Mouse (Mus musculus): ENCODE results near the gene Psmc2. TPM values are rescaled to one million over a fixed set of nuclear protein-coding genes. Genes with fewer than 3 reads are reported as not detected.
A peak's percentile ranks its signal among the peaks of the same experiment; 100 is the strongest.

The Psmc2 gene
- total and polyA plus RNA-seq, 3 experiments: 297 to 356 (median 316) TPM

- TF ChIP-seq SMC3 (IDR thresholded peaks at IDR 0.05; ENCODE audit: low read depth, low read length): no peak
- TF ChIP-seq MEF2A (IDR thresholded peaks at IDR 0.05; ENCODE audit: extremely low read depth, insufficient replicate concordance, low read depth, low read length, poor library complexity, severe bottlenecking): no peak
- TF ChIP-seq ZKSCAN1 (IDR thresholded peaks at IDR 0.05; ENCODE audit: low read depth, low read length): no peak
- no peak for TF ChIP-seq TCF12 (IDR thresholded peaks at IDR 0.05; ENCODE audit: low read depth, low read length)
These were observed 676 bp upstream of the Psmc2 start (continued) for GRCm38 (mm10) chr5:21784161-21785052.

GRCm38 (mm10) chr5:21785776-21786175, 693 bp downstream of the Psmc2 start:
- TF ChIP-seq CHD1 (IDR thresholded peaks at IDR 0.05; ENCODE audit: low read depth, low read length) (peak; percentile 69; the same call in 1 of the 2 replicates), KAT2A (conservative IDR thresholded peaks at IDR 0.05; ENCODE audit: low read depth, low read length) (no peak), EP300 (IDR thresholded peaks at IDR 0.05; ENCODE audit: low read depth in 1 of 2, low read length in 2 of 2) (no peak), ZNF384 (IDR thresholded peaks at IDR 0.05; ENCODE audit: low read depth, low read length) (peak; percentile 82), TBP (IDR thresholded peaks at IDR 0.05; ENCODE audit: low read depth, low read length) (0 out of 2 replicates have a peak, but pooled peaks have one; percentile 19)
- peaks cover 7 to 26% of the 10 kb centered on the region in 2 experiments for H3K4me1 ChIP-seq (ENCODE audit: control insufficient read depth in 1 of 2, insufficient read depth in 2 of 2, low read length in 2 of 2)
- peak; percentile 74 for DNase-seq (ENCODE audit: low read depth, low spot score)
- H3K4me3 ChIP-seq (ENCODE audit: control insufficient read depth in 1 of 2, insufficient read depth in 1 of 2, low read depth in 2 of 2, low read length in 2 of 2): peak overlapping the region; percentile 83 to 95
- H3K36me3 ChIP-seq (ENCODE audit: control insufficient read depth in 1 of 2, insufficient read depth in 2 of 2, low read length in 2 of 2): peaks cover 3 to 41% of the 10 kb centered on the region in 2 experiments
- H3K79me2 ChIP-seq (ENCODE audit: control insufficient read depth, insufficient read depth, low read length, poor library complexity): peaks cover 69% of the 10 kb centered on the region
- peak overlapping the region; percentile 91 for H3K9ac ChIP-seq (ENCODE audit: control insufficient read depth, low read depth, low read length, poor library complexity, severe bottlenecking)
- H3K9me3 ChIP-seq (replicated peaks; ENCODE audit: insufficient read depth, low read length): no peaks in the 10 kb centered on the region
- H3K27me3 ChIP-seq (ENCODE audit: control insufficient read depth in 1 of 2, insufficient read depth in 2 of 2, low read length in 2 of 2): no peaks in the 10 kb centered on the region
- peak overlapping the region; percentile 94 for H3K27ac ChIP-seq (ENCODE audit: control insufficient read depth, low read depth, low read length)

- peaks cover 73% of the 10 kb centered on the region for H3K79me2 ChIP-seq (ENCODE audit: control insufficient read depth, insufficient read depth, low read length, poor library complexity)
- peak overlapping the region; percentile 94 for H3K27ac ChIP-seq (ENCODE audit: control insufficient read depth, low read depth, low read length)
- H3K9me3 ChIP-seq (replicated peaks; ENCODE audit: insufficient read depth, low read length): no peaks in the 10 kb centered on the region
- peaks cover 7 to 29% of the 10 kb centered on the region in 2 experiments for H3K4me1 ChIP-seq (ENCODE audit: control insufficient read depth in 1 of 2, insufficient read depth in 2 of 2, low read length in 2 of 2)
- peaks cover 10 to 47% of the 10 kb centered on the region in 2 experiments for H3K36me3 ChIP-seq (ENCODE audit: control insufficient read depth in 1 of 2, insufficient read depth in 2 of 2, low read length in 2 of 2)
- peak overlapping the region; percentile 91 for H3K9ac ChIP-seq (ENCODE audit: control insufficient read depth, low read depth, low read length, poor library complexity, severe bottlenecking)
- H3K4me3 ChIP-seq (ENCODE audit: control insufficient read depth in 1 of 2, insufficient read depth in 1 of 2, low read depth in 2 of 2, low read length in 2 of 2): peak overlapping the region; percentile 83 to 95
- peak; percentile 99 for DNase-seq (ENCODE audit: low read depth, low spot score)
- no peaks in the 10 kb centered on the region for H3K27me3 ChIP-seq (ENCODE audit: control insufficient read depth in 1 of 2, insufficient read depth in 2 of 2, low read length in 2 of 2)
- no peak for TF ChIP-seq MEF2A (IDR thresholded peaks at IDR 0.05; ENCODE audit: extremely low read depth, insufficient replicate concordance, low read depth, low read length, poor library complexity, severe bottlenecking)
- no peak for TF ChIP-seq NRF1 (IDR thresholded peaks at IDR 0.05; ENCODE audit: insufficient read depth, low read depth, low read length, poor library complexity, severe bottlenecking)
- TF ChIP-seq BHLHE40 (IDR thresholded peaks at IDR 0.05; ENCODE audit: borderline replicate concordance, low read depth, low read length): no peak
- TF ChIP-seq TAL1 (IDR thresholded peaks at IDR 0.05; ENCODE audit: low read length): no peak
- TF ChIP-seq MXI1 (IDR thresholded peaks at IDR 0.05; ENCODE audit: low read depth, low read length): peak; percentile 96
- peak; percentile 91 for TF ChIP-seq MYC (IDR thresholded peaks at IDR 0.05; ENCODE audit: low read depth, low read length)
- peak; percentile 47; the same call in 1 of the 2 replicates for TF ChIP-seq POLR2AphosphoS5 (IDR thresholded peaks at IDR 0.05; ENCODE audit: borderline replicate concordance, low read depth, low read length)
- TF ChIP-seq CHD1 (IDR thresholded peaks at IDR 0.05; ENCODE audit: low read depth, low read length): peak; percentile 98
- no peak for TF ChIP-seq JUND (IDR thresholded peaks at IDR 0.05; ENCODE audit: low read depth, low read length)
- no peak for TF ChIP-seq USF2 (IDR thresholded peaks at IDR 0.05; ENCODE audit: borderline replicate concordance in 1 of 2, insufficient read depth in 1 of 2, low read depth in 1 of 2, low read length in 2 of 2)
- 0 out of 2 replicates have a peak, but pooled peaks have one; percentile 14 for TF ChIP-seq MAFK (IDR thresholded peaks at IDR 0.05; ENCODE audit: borderline replicate concordance, low read depth, low read length)
- TF ChIP-seq RAD21 (IDR thresholded peaks at IDR 0.05; ENCODE audit: low read depth, low read length): no peak
- no peak for TF ChIP-seq USF1 (IDR thresholded peaks at IDR 0.05; ENCODE audit: low read depth, low read length)
- TF ChIP-seq MAZ (IDR thresholded peaks at IDR 0.05; ENCODE audit: low read depth, low read length): no peak
- TF ChIP-seq ELF1 (IDR thresholded peaks at IDR 0.05; ENCODE audit: low read depth, low read length): peak; percentile 93
- no peak for TF ChIP-seq MYB (IDR thresholded peaks at IDR 0.05; ENCODE audit: low read depth, low read length)
These were observed 1.4 kb downstream of the Psmc2 start for GRCm38 (mm10) chr5:21786258-21787185.

Data from MEL (cell line).